Mouse (Mus musculus): ENCODE measurements around the gene Ak9.

DNA sequence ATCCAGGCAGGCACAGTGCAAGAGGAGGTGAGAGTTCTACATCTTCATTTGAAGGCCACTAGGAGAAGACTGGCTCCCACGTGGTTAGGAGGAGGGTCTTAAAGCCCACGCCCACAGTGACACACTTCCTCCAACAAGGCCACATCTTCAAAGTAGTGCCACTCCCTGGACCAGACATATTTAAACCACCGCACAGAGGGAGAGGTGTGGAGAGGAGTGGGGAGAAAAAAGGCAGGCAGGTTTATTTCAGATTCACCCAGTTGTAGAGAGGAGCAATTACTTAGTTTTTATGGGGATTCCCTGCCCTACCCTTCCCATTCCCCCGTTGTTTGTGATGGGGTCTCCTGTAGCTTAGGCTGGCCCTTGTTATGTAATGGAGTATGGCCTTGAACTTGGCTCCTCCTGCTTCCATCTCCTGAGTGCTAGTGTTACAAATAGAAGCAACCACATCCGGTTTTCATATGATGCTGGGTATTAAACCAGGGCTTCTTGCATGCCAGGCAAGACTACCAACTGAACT lies 169.2 kb downstream of the Ak9 start:
- TF ChIP-seq USF1 (IDR thresholded peaks at IDR 0.05; ENCODE audit: low read depth, low read length) (0 out of 2 replicates have a peak, but pooled peaks have one; percentile 28), MEF2A (IDR thresholded peaks at IDR 0.05; ENCODE audit: extremely low read depth, insufficient replicate concordance, low read depth, low read length, poor library complexity, severe bottlenecking) (no peak), CTCF (IDR thresholded peaks at IDR 0.05 in 2 of 3, conservative IDR thresholded peaks at IDR 0.05 in 1 of 3; ENCODE audit: control insufficient read depth in 1 of 3, insufficient read depth in 1 of 3, low read depth in 2 of 3, low read length in 3 of 3, poor library complexity in 1 of 3, severe bottlenecking in 1 of 3) (no peak)

All from MEL (cell line).